Mouse (Mus musculus): Measurements from ENCODE around the gene Cd300lb.

DNA sequence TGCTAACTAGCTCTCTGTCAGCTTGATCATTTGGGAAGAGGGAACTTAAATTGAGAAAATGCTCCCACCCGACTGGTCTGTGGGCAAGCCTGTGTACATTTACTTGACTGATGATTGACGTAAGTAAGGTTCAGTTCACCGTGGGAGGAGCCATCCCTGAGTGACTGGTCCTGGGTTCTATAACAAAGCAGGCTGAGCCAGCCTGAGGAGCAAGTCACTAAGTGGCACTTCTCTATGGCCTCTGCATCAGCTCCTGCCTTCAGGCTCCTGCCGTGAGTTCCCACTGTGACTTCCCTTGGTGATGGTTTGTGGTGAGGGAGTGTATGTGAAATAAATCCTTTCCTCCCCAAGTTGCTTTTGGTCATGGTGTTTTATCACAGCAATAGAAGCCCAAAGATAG, 26.1 kb downstream of the Cd300lb start:
- TF ChIP-seq EP300 (IDR thresholded peaks at IDR 0.05; ENCODE audit: low read depth) (no peak), CTCF (IDR thresholded peaks at IDR 0.05; ENCODE audit: low read depth) (no peak)

All from heart, postnatal 0 days (tissue).